Mouse (Mus musculus) neural tube, embryonic 13.5 days (tissue): Measurements from ENCODE around the gene Sesn2. TPM values are rescaled to one million over a fixed set of nuclear protein-coding genes. Genes with fewer than 3 reads are reported as not detected.
"Not testable (repeated sequence)": the region's sequence is repeated elsewhere in the genome, so short reads cannot be mapped to it uniquely, and the experiment has no call there.

Experiments used
- ATAC-seq: fragments of 200-750 bp; cut with Nextera tagmentation; 2 replicates; pipeline ENCODE4 v1.8.0; 2017; ENCODE audit warnings: low read depth, mild to moderate bottlenecking, moderate TSS enrichment, moderate library complexity
- H3K27ac ChIP-seq: fragments of 300-500 bp; sonication (generic); replicated peaks from 2 replicates; pipeline ENCODE4 v1.5.1; 2015; ENCODE audit warnings: moderate library complexity, mild to moderate bottlenecking, inconsistent platforms
- H3K27me3 ChIP-seq: fragments of 300-500 bp; sonication (generic); 2 replicates; pipeline ENCODE4 v1.6.1; 2015; ENCODE audit warnings: mild to moderate bottlenecking, inconsistent platforms
- H3K36me3 ChIP-seq: fragments of 300-500 bp; sonication (generic); 2 replicates; pipeline ENCODE4 v1.6.1; 2015; ENCODE audit warnings: mild to moderate bottlenecking, inconsistent platforms
- H3K4me1 ChIP-seq: fragments of 300-500 bp; sonication (generic); replicated peaks from 2 replicates; pipeline ENCODE4 v1.6.1; 2015; ENCODE audit warnings: inconsistent platforms
- H3K4me2 ChIP-seq: fragments of 300-500 bp; sonication (generic); 2 replicates; pipeline ENCODE4 v1.6.1; 2015; ENCODE audit warnings: inconsistent platforms, mild to moderate bottlenecking, moderate library complexity
- H3K4me3 ChIP-seq: fragments of 300-500 bp; sonication (generic); 2 replicates; pipeline ENCODE4 v1.5.1; 2015; ENCODE audit warnings: mild to moderate bottlenecking, inconsistent platforms
- H3K9ac ChIP-seq: fragments of 300-500 bp; sonication (generic); 2 replicates; pipeline ENCODE4 v1.6.1; 2015; ENCODE audit warnings: moderate library complexity, mild to moderate bottlenecking, inconsistent platforms
- H3K9me3 ChIP-seq: fragments of 300-500 bp; sonication (generic); 2 replicates; pipeline ENCODE4 v1.6.1; 2016; ENCODE audit warnings: inconsistent platforms
- WGBS: fragments of 180-500 bp; shearing (Covaris S2); methylation state at CpG from one replicate; pipeline ENCODE4 v1.1.7; 2015; 5-methylcytosine and 5-hydroxymethylcytosine counted together
- polyA plus RNA-seq: library from polyadenylated mRNA; unstranded; fragments of >200 nt; fragmentation: Nextera tagmentation; extraction: Ambion mirVana; gene quantifications from 2 replicates; pipeline ENCODE4 v1.2.1, GENCODE M21; 2015

The Sesn2 gene
- polyA plus RNA-seq, 1 experiment from 2014 or later: 6.8 TPM

- Histone ChIP-seq H3K36me3 (0 out of 2 replicates have a peak, but pooled peaks cover 8% of the 10 kb centered on the region), H3K4me2 (no peak overlapping the region), H3K27ac (no peak overlapping the region), H3K9ac (no peak overlapping the region), H3K9me3 (no peaks in the 10 kb centered on the region), H3K4me1 (peaks cover 14% of the 10 kb centered on the region), H3K27me3 (no peaks in the 10 kb centered on the region), H3K4me3 (no peak overlapping the region)
- WGBS: 92% methylated on average over 8 of the region's 8 CpGs
- no peak for ATAC-seq
Measured at GRCm38 (mm10) chr4:132491057-132491456, 19.2 kb downstream of the Sesn2 start.

GRCm38 (mm10) chr4:132490273-132491010 is 19.9 kb downstream of the Sesn2 start:
- Histone ChIP-seq H3K27ac (no peak overlapping the region), H3K4me3 (no peak overlapping the region), H3K9me3 (no peaks in the 10 kb centered on the region), H3K4me1 (peaks cover 14% of the 10 kb centered on the region), H3K9ac (no peak overlapping the region), H3K36me3 (0 out of 2 replicates have a peak, but pooled peaks cover 5% of the 10 kb centered on the region), H3K27me3 (no peaks in the 10 kb centered on the region), H3K4me2 (no peak overlapping the region)
- WGBS: 93% methylated on average over 15 of the region's 15 CpGs
- ATAC-seq: no peak

- H3K27me3 ChIP-seq: no peaks in the 10 kb centered on the region
- H3K4me1 ChIP-seq: peaks cover 14% of the 10 kb centered on the region
- H3K36me3 ChIP-seq: no peaks in the 10 kb centered on the region
- ATAC-seq: no peak
- H3K4me3 ChIP-seq: no peak overlapping the region
- H3K27ac ChIP-seq: no peak overlapping the region
- 75% methylated on average over 6 of the region's 6 CpGs for WGBS
- H3K9ac ChIP-seq: no peak overlapping the region
- no peak overlapping the region for H3K4me2 ChIP-seq
- no peaks in the 10 kb centered on the region for H3K9me3 ChIP-seq
Measured at GRCm38 (mm10) chr4:132488976-132489375, 21.3 kb downstream of the Sesn2 start.

- H3K27ac ChIP-seq: no peak overlapping the region
- H3K4me2 ChIP-seq: no peak overlapping the region
- no peak for ATAC-seq
- no peaks in the 10 kb centered on the region for H3K9me3 ChIP-seq
- H3K9ac ChIP-seq: no peak overlapping the region
- no peaks in the 10 kb centered on the region for H3K27me3 ChIP-seq
- no peaks in the 10 kb centered on the region for H3K36me3 ChIP-seq
- 92% methylated on average over 3 of the region's 3 CpGs for WGBS
- H3K4me3 ChIP-seq: no peak overlapping the region
- H3K4me1 ChIP-seq: peaks cover 14% of the 10 kb centered on the region
Measured at GRCm38 (mm10) chr4:132488521-132488920, 21.8 kb downstream of the Sesn2 start.

GRCm38 (mm10) chr4:132484820-132485219 is 25.5 kb downstream of the Sesn2 start:
- ATAC-seq: no peak
- WGBS: 71% methylated on average over 5 of the region's 5 CpGs
- H3K4me3 ChIP-seq: no peak overlapping the region
- H3K9me3 ChIP-seq: no peaks in the 10 kb centered on the region
- H3K9ac ChIP-seq: no peak overlapping the region
- H3K4me2 ChIP-seq: no peak overlapping the region
- no peaks in the 10 kb centered on the region for H3K36me3 ChIP-seq
- no peaks in the 10 kb centered on the region for H3K4me1 ChIP-seq
- no peaks in the 10 kb centered on the region for H3K27me3 ChIP-seq
- no peak overlapping the region for H3K27ac ChIP-seq

GRCm38 (mm10) chr4:132484231-132484630 is 26.1 kb downstream of the Sesn2 start:
- 78% methylated on average over 4 of the region's 4 CpGs for WGBS
- Histone ChIP-seq H3K27me3 (no peaks in the 10 kb centered on the region), H3K36me3 (no peaks in the 10 kb centered on the region), H3K27ac (no peak overlapping the region), H3K9me3 (no peaks in the 10 kb centered on the region), H3K9ac (no peak overlapping the region), H3K4me3 (no peak overlapping the region), H3K4me2 (no peak overlapping the region), H3K4me1 (no peaks in the 10 kb centered on the region)
- ATAC-seq: no peak

- no peak overlapping the region for H3K4me3 ChIP-seq
- H3K27me3 ChIP-seq: no peaks in the 10 kb centered on the region
- H3K27ac ChIP-seq: no peak overlapping the region
- no peak for ATAC-seq
- H3K9me3 ChIP-seq: no peaks in the 10 kb centered on the region
- no peaks in the 10 kb centered on the region for H3K36me3 ChIP-seq
- no peak overlapping the region for H3K9ac ChIP-seq
- no peaks in the 10 kb centered on the region for H3K4me1 ChIP-seq
- 83% methylated on average over 13 of the region's 13 CpGs for WGBS
- no peak overlapping the region for H3K4me2 ChIP-seq
Measured at GRCm38 (mm10) chr4:132482956-132483608, 27.2 kb downstream of the Sesn2 start.

- not testable (repeated sequence) for H3K9me3 ChIP-seq, ATAC-seq, H3K4me3 ChIP-seq, H3K4me2 ChIP-seq, H3K36me3 ChIP-seq, H3K9ac ChIP-seq, H3K27me3 ChIP-seq, H3K4me1 ChIP-seq, H3K27ac ChIP-seq
- 74% methylated on average over 3 of the region's 3 CpGs for WGBS
Measured at GRCm38 (mm10) chr4:132482104-132482503, 28.2 kb downstream of the Sesn2 start.

GRCm38 (mm10) chr4:132477833-132478232 is 32.5 kb downstream of the Sesn2 start:
- WGBS: 92% methylated on average over 8 of the region's 8 CpGs

GRCm38 (mm10) chr4:132475895-132476878 is 34.1 kb downstream of the Sesn2 start:
- no peaks in the 10 kb centered on the region for H3K27me3 ChIP-seq
- ATAC-seq: no peak
- WGBS: 77% methylated on average over 13 of the region's 13 CpGs
- no peaks in the 10 kb centered on the region for H3K9me3 ChIP-seq
- no peaks in the 10 kb centered on the region for H3K36me3 ChIP-seq
- H3K4me1 ChIP-seq: no peaks in the 10 kb centered on the region
- H3K27ac ChIP-seq: no peak overlapping the region
- no peak overlapping the region for H3K9ac ChIP-seq
- H3K4me3 ChIP-seq: no peak overlapping the region
- H3K4me2 ChIP-seq: no peak overlapping the region

More at GRCm38 (mm10) chr4:132477833-132478232, 32.5 kb downstream of the Sesn2 start:
- Histone ChIP-seq H3K9ac (no peak overlapping the region), H3K27ac (no peak overlapping the region), H3K4me1 (no peaks in the 10 kb centered on the region), H3K4me3 (no peak overlapping the region), H3K4me2 (no peak overlapping the region), H3K36me3 (no peaks in the 10 kb centered on the region), H3K9me3 (no peaks in the 10 kb centered on the region), H3K27me3 (no peaks in the 10 kb centered on the region)
- ATAC-seq: no peak

GRCm38 (mm10) chr4:132474631-132475030 is 35.7 kb downstream of the Sesn2 start:
- H3K4me3 ChIP-seq: no peak overlapping the region
- no peaks in the 10 kb centered on the region for H3K4me1 ChIP-seq
- no peak overlapping the region for H3K4me2 ChIP-seq
- no peak overlapping the region for H3K27ac ChIP-seq
- 84% methylated on average over 4 of the region's 4 CpGs for WGBS
- no peaks in the 10 kb centered on the region for H3K36me3 ChIP-seq
- no peaks in the 10 kb centered on the region for H3K9me3 ChIP-seq
- no peak overlapping the region for H3K9ac ChIP-seq
- no peak for ATAC-seq
- H3K27me3 ChIP-seq: no peaks in the 10 kb centered on the region

- H3K4me1 ChIP-seq: no peaks in the 10 kb centered on the region
- H3K4me2 ChIP-seq: no peak overlapping the region
- no peaks in the 10 kb centered on the region for H3K9me3 ChIP-seq
- H3K27ac ChIP-seq: no peak overlapping the region
- 88% methylated on average over 9 of the region's 9 CpGs for WGBS
- H3K27me3 ChIP-seq: no peaks in the 10 kb centered on the region
- ATAC-seq: no peak
- no peak overlapping the region for H3K4me3 ChIP-seq
- no peak overlapping the region for H3K9ac ChIP-seq
- H3K36me3 ChIP-seq: no peaks in the 10 kb centered on the region
Measured at GRCm38 (mm10) chr4:132473411-132473810, 36.9 kb downstream of the Sesn2 start.
